Mouse (Mus musculus) brain, embryonic 14.5 days (tissue): Measurements from ENCODE around the gene Igsf9.

Experiments
- CTCF ChIP-seq: fragments of 200-500 bp; IDR thresholded peaks from 2 replicates; pipeline ENCODE4 v1.5.1; 2012; ENCODE audit warnings: inconsistent platforms, mild to moderate bottlenecking, moderate library complexity, borderline replicate concordance; ENCODE audit not compliant: insufficient read depth, insufficient read length; ENCODE audit errors: extremely low read depth
- POLR2A ChIP-seq: fragments of 200-500 bp; IDR thresholded peaks from 2 replicates; pipeline ENCODE4 v1.6.1; 2012; ENCODE audit warnings: mild to moderate bottlenecking, inconsistent platforms, borderline replicate concordance; ENCODE audit not compliant: poor library complexity, insufficient read depth, insufficient read length, severe bottlenecking; ENCODE audit errors: extremely low read depth

- TF ChIP-seq CTCF (no peak), POLR2A (no peak)
Observed at GRCm38 (mm10) chr1:172527431-172527830, 45.8 kb downstream of the Igsf9 start.
